In genomic region chr8:121310976-121311819, GRCm38 (mm10) we compare ENCODE assay signal across 8 mouse cellular contexts.
DNase-seq lines count a peak whose midpoint lies in the region; ATAC-seq and TF ChIP-seq lines count a peak whose summit lies in the region.

No protein-coding gene starts in this region.

- no peak for ATAC-seq in heart, embryonic 12.5 days (ENCODE audit: insufficient number of reproducible peaks, low FRiP score)
- no peak for ATAC-seq in limb, embryonic 15.5 days (ENCODE audit: insufficient number of reproducible peaks, low FRiP score, low TSS enrichment, low read depth)

- peak; percentile 30 for TF ChIP-seq CTCF in heart, adult 2 months (IDR thresholded peaks at IDR 0.05)

- no peaks in the 10 kb centered on the region for H3K27me3 ChIP-seq in heart, adult 2 months (ENCODE audit: control insufficient read depth, insufficient read depth, low read length)
- no peaks in the 10 kb centered on the region for H3K27me3 ChIP-seq in heart, embryonic 12.5 days (replicated peaks)
- peaks cover 63% of the 10 kb centered on the region for H3K27me3 ChIP-seq in limb, embryonic 15.5 days

- 41% methylated on average over 25 of the region's 25 CpGs for WGBS in heart, adult 2 months
- 21% methylated on average over 25 of the region's 25 CpGs for WGBS in heart, embryonic 12.5 days
- WGBS in limb, embryonic 15.5 days = 11% methylated on average over 25 of the region's 25 CpGs

- DNase-seq in heart, adult 2 months = peak in 1 of 2 experiments; percentile 29
- no peak for DNase-seq in heart, adult 9 months (ENCODE audit: low spot score in 2 of 2)
- DNase-seq in cerebellum, adult 18-20 months = peak; percentile 34 to 35
- no peak for DNase-seq in right cerebral cortex, adult 2 months (ENCODE audit: low spot score in 2 of 2)
- no peak for DNase-seq in spleen, postnatal 4 days (ENCODE audit: low spot score in 2 of 2)
- no peak for DNase-seq in left cerebral cortex, adult 11 months (ENCODE audit: low spot score)

- no peaks in the 10 kb centered on the region for H3K9me3 ChIP-seq in heart, embryonic 12.5 days (replicated peaks)
- no peaks in the 10 kb centered on the region for H3K9me3 ChIP-seq in limb, embryonic 15.5 days

- no peak for TF ChIP-seq EP300 in heart, adult 2 months (IDR thresholded peaks at IDR 0.05; ENCODE audit: insufficient read depth, low read depth, low read length)

- H3K4me2 ChIP-seq in heart, embryonic 12.5 days = peak overlapping the region; percentile 58
- peak overlapping the region; percentile 32 for H3K4me2 ChIP-seq in limb, embryonic 15.5 days

- H3K36me3 ChIP-seq in heart, adult 2 months (ENCODE audit: control insufficient read depth, insufficient read depth, low read length) = no peaks in the 10 kb centered on the region
- H3K36me3 ChIP-seq in heart, embryonic 12.5 days = no peaks in the 10 kb centered on the region
- H3K36me3 ChIP-seq in limb, embryonic 15.5 days = no peaks in the 10 kb centered on the region

- H3K27ac ChIP-seq in heart, adult 2 months = no peak overlapping the region
- no peak overlapping the region for H3K27ac ChIP-seq in heart, embryonic 12.5 days (ENCODE audit: poor library complexity, severe bottlenecking)
- H3K27ac ChIP-seq in limb, embryonic 15.5 days = no peak overlapping the region

- peaks cover 3% of the 10 kb centered on the region; the same call in 1 of the 2 replicates for H3K4me1 ChIP-seq in heart, adult 2 months (ENCODE audit: control insufficient read depth, insufficient read depth, low read length)
- H3K4me1 ChIP-seq in heart, embryonic 12.5 days (replicated peaks) = peaks cover 50% of the 10 kb centered on the region
- H3K4me1 ChIP-seq in limb, embryonic 15.5 days = peaks cover 30% of the 10 kb centered on the region

- no peak overlapping the region for H3K9ac ChIP-seq in heart, adult 2 months (ENCODE audit: low read depth, low read length)
- peak overlapping the region; percentile 13; the same call in 1 of the 2 replicates for H3K9ac ChIP-seq in heart, embryonic 12.5 days
- H3K9ac ChIP-seq in limb, embryonic 15.5 days = no peak overlapping the region

- intact Hi-C loops in heart, adult 2 months (cut with DNase I) = no loop called here

- TF ChIP-seq POLR2A in heart, adult 2 months (IDR thresholded peaks at IDR 0.05; ENCODE audit: insufficient read depth, low read depth, low read length) = no peak

- no peak overlapping the region for H3K4me3 ChIP-seq in heart, adult 2 months
- H3K4me3 ChIP-seq in heart, embryonic 12.5 days = 0 out of 2 replicates have a peak overlapping the region, but pooled peaks have one; percentile 7
- no peak overlapping the region for H3K4me3 ChIP-seq in limb, embryonic 15.5 days

- no peaks in the 10 kb centered on the region for H3K79me2 ChIP-seq in heart, adult 2 months (replicated peaks; ENCODE audit: control insufficient read depth, insufficient read depth, low read length)

Comparison
In these comparisons a context has a peak if more than half of its experiments do, and no peak if none do; other contexts are left out.
1. DNase-seq: peak in cerebellum, adult 18-20 months (2 of 2); none in heart, adult 9 months (0 of 2), right cerebral cortex, adult 2 months (0 of 2), spleen, postnatal 4 days (0 of 2) and left cerebral cortex, adult 11 months (single experiment).